Mouse (Mus musculus): ENCODE results near the gene Cdc7.
"Not testable (repeated sequence)": the region's sequence is repeated elsewhere in the genome, so short reads cannot be mapped to it uniquely, and the experiment has no call there.

Gene Cdc7

DNA sequence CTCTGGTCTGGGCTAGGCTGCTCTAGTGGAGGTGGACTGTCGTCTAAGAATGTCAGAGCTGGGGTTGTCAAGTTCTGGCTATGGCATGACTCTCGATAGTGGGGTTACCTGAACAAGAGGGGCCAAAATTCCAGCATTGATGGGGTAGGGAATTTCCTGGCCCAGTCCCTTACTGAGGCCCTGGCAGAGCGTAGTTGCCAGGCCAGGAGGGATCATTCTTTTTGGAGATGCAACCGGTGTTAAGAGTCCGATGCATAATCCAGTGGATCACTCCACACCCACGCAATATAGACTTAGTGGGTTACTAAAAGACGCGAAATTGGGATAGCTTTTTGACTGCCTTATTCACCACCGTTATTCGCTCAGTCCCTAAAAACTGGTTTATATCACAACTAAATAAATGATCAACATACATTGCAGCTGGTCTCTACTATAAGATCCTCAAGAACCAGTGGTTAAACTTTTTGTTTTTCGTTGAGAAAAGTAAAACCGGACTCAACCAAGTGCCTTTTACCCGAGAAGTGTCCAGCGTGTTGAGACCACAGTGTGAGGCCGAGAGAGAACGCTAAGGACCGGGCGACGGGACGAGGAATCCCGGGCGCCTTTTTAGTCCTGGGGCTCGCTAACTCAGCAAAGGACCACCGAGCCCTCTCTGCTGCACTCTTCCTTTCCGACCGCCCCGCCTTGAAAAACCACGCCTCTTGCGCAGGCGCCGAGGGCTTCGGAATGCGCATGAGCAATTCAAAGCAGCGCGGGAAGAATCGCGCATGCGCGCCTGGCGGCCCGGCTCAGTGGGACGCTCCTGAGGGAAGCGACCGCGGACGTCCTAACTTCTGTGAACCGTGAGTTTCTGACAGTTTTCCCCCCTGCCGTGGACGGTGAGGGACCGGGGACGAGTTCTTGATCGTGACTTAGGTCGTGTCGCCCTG is at the start of gene Cdc7:
Gene Cdc7 (plus strand): TSS at position 739 of the 929 bp plus-strand sequence.
- peak; percentile 93 to 95 for DNase-seq

GRCm38 (mm10) chr5:106919315-106919714 is 44.8 kb upstream of the Cdc7 start:
- no peak for DNase-seq

DNA sequence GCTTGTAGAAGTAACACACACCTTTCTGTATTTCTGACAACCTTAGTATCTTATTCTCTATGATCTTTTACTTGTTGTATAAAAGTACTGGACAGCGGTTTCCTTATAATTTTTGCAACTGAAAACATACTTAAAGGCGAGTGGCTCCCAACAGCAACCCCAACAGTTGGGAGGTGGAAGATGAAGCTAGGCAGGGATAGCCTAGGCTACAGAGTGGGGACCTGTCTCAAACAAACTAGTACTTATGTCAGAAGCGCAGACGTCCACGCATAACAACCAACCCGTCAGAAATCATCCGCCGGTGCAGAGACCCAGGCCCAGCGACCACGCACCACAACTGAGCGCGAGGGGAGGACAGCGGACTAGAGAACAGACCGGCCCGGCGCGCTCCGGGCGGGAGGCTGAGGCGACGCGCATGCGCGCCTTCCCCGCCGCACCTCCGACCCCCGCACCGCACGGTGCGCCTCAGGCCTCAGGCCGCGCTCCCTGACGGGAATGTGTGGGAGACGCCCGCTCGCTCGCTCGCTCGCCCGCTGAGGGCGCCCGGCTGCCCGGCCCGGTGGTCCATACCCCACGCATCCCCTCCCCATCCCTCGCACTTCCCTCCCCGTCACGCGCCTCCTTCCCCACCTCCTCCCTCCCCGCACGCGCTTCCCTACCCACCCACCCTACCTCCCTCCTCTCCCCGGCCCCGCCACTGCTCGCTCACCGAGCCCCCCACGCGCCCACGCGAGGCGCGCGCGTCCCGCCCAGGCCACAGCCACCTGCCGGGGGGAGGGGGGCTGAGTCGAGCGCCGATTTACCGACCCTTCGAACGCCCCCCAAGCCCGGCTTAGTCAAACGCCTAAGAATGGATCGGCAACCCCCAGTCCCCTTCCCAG is 38.4 kb upstream of the Cdc7 start, which contains the start of gene Hfm1:
Gene Hfm1 (minus strand): TSS at position 834 of the 881 bp plus-strand sequence.
- peak; percentile 30 to 46 for DNase-seq

DNA sequence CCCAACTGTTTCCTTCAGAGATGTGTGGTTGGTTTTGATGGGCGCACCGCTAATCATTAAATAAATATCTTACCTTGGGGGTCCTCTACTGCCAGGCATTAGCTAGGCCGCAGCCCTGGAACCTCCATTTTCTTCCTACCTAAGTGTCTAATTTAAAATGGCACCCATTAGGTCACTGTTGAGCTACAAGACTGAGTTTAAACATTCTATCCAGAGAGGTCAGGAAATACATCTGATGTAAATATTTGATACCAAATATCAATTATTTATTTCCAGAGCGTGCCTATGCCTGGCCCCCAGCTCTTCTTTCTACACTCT is 37.8 kb upstream of the Cdc7 start:
- DNase-seq = no peak

DNA sequence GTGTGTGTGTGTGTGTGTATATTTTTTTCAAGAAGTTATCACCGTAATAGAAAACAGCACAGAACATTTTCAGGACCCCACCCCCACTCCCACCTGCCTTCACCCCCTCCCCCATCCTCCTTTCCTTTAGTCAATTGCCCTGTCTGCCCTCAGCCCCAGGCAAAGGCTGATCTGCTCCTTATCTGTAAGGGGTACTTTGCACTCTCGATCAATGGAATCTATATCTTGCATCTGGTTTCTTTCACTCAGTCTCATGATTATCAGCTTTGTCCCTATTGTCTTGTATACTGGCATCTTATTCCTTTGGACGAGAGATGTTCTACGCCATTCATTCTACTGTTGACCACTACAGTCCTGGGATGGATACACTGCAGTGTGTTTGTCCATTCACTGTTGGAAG is 36.1 kb upstream of the Cdc7 start:
- DNase-seq = no peak

DNA sequence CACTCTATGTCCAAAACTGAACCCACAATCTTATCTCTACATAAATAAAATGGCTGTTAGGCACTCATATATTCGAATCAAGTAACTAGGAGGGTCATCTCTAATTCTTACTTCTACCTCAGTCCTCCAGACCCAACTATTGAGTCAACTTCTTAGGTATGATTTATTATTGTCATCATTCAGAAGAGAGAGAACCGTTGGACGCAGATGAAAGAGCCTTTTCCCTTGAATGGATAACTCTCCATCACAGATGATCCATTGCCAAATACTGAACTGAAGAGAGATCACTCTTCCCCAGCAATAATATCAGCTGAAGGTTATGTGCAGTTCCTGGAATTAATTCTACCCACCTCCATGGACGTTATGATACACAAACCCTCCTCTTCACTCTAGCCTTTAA is 17.8 kb upstream of the Cdc7 start:
- DNase-seq = no peak

- DNase-seq = no peak
These were observed 15.4 kb upstream of the Cdc7 start for GRCm38 (mm10) chr5:106948683-106949082.

GRCm38 (mm10) chr5:106956467-106956866 is 7.7 kb upstream of the Cdc7 start:
- DNase-seq = no peak

DNA sequence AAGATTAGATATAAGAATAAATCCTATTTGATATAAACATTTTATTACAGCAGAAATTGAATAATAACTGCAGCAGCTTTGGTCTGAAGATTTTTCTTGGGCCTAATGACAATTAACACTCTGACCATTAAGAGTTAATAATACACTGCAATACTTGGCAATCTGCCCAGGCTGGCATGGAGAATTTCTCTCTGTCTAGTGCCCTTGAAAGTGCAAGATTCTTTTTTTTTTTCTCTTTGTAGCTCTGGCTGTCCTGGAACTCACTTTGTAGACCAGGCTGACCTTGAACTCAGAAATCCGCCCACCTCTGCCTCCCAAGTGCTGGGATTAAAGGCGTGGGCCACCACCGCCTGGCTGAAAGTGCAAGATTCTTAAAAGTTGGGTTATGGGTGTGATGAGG is 5.1 kb upstream of the Cdc7 start:
- DNase-seq = no peak

DNA sequence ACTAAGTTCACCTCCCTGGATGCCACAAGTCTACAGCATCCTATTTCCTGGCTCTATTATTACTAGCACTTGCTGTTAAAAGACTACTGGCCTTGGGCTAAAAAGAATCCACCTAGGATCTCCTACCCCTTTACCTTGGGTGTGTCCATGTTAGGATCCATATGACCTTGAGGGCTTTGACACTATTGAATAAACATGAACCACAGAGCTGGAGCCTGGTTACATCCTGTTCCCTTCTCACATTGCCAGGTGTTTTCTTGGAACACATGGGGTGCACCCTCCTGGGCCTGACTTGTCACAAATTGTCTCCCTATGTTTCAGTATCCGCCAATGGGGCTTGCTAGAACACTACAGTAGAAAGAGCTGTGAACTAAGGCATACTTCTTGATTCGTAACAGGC is 3.7 kb upstream of the Cdc7 start:
- no peak for DNase-seq

- DNase-seq = no peak
These were observed 442 bp downstream of the Cdc7 start for GRCm38 (mm10) chr5:106964513-106965014.

GRCm38 (mm10) chr5:106966443-106966842 is 2.3 kb downstream of the Cdc7 start:
- no peak for DNase-seq

DNA sequence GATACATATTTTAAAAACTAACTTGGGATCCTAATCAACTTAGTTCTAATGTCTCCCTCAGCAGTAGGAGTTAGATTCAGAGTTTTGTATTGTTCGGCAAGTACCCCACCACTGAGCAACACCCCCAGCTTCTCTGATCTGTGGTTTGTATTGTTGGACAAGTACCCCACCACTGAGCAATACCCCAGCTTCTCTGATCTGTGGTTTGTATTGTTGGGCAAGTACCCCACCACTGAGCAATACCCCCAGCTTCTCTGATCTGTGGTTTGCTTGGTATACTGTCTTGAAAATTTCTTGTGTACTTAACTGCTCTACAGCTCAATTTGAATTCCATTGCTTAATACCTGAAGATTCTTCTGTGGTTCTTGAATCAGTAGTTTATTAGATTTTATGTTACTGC is 3.5 kb downstream of the Cdc7 start:
- DNase-seq = no peak

DNA sequence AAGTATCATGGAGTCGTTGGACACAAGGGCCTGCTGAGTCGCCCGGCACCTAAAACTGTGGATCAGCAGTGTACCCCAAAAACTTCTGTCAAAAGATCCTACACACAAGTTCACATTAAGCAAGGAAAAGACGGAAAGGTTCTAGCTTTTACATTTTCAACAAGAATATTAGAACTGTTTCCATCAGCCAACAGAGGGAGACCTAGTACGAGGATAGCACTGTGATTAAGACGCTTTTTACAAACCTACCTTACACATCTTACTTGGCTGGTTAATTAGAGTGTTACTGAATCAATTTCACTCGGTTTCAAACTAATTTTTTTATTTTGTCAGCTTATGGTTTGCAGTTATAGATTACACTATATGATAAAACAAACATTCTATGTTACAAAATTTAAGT is 9.8 kb downstream of the Cdc7 start:
- DNase-seq = no peak

GRCm38 (mm10) chr5:106979156-106979555 is 15.0 kb downstream of the Cdc7 start:
- no peak for DNase-seq

DNA sequence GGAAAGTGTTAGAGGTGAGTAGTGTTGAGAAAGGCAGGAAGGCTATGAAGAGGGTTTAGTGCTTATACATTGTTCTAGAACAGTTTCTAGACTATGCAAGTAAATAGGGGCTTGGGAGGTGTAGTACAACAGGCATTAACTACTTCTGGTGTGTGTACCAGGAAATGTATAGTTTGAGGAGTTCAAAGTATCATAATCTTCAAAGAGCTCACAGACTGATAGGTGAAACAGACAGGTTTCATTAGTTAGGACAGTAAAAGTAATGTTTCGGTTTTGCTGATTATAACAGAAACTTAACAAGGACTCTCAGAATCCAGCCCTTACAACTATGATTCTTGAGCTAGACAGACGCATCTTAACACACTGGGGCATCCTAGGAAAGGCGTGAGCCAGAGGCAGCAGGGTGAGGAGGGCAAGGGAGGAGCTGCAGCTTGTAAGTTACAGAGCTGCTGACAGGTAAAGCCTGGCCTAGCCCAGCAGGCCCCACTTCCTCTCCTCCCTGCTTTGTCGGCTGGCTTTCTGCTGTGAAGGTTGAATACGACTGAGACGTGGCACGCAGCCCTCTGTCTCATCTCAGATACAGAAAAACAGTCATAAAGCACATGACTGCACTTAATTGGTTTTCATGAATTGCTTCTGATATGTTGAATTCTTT is 18.3 kb downstream of the Cdc7 start:
- peak; percentile 9 to 14 for DNase-seq

DNA sequence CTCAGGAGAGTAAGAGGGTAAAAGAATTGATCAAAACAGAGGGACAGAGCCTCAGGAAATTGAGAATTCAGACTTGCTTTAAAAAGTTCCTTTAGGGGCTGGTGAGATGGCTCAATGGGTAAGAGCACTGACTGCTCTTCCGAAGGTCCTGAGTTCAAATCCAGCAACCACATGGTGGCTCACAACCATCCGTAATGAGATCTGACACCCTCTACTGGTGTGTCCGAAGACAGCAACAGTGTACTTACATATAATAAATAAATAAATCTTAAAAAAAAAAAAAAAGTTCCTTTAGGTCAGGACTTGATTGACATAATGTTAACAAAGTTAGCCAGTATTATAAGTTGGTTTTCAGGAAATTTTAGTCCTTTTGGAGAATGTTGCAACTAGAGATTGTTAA is 20.8 kb downstream of the Cdc7 start:
- not testable (repeated sequence) for DNase-seq

- no peak for DNase-seq
These were observed 21.5 kb downstream of the Cdc7 start for GRCm38 (mm10) chr5:106985594-106985993.

- DNase-seq = no peak
These were observed 25.1 kb downstream of the Cdc7 start for GRCm38 (mm10) chr5:106989181-106989580.

DNA sequence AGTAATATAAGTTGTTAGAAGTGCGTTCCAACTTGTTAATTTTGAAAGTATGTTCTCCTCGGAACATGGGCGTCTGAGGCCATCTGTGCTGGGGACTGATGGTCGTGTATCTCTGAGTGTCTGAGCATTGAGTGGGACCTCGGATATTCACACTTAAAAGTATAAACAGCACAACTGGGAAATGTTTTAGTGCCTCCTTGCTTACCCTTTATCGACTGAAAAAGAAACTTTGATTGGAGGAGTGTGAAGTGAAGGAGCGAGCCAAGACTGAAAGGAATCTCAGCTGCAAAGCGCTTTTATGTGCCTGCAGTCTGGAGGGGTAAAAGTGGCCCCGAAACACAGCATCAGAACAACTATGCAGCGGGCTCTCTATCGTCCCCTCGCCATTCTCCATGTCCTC is 25.7 kb downstream of the Cdc7 start:
- DNase-seq = no peak

DNA sequence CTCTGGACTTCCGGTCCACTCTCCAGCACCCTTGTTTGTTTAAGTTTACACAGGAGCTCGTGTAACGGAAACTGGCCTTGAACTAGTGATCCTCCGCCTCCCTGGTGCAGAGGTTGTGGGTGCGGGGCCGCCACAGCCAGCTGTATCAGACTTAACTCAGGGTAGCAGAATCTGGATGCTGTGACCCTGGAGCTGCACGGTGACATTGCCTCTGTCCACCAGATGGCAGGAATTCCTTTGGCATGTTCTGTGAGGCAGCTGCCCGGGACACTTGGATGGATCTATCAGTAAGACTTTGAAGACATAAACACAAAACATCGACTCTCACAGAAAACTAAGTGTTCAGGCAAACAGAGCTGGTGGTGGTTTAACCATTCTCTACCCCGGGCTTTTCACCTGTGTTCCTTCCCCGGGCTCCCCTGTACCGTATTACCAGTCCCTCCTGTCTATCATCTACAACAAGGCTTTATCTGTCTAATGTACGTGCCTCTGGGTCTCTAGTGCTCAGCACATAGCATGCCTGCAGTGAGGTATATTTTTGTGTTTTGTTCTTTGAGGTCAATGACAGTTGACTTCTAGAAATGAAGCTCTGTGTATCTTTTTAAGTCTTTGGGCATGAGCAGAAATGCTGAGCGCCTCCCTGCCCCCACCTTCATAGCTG is 26.6 kb downstream of the Cdc7 start:
- DNase-seq = peak; percentile 22

- DNase-seq = no peak
These were observed 27.3 kb downstream of the Cdc7 start for GRCm38 (mm10) chr5:106991300-106991929.
